Mouse (Mus musculus): Measurements from ENCODE around the gene Olfr114. TPM values are rescaled to one million over a fixed set of nuclear protein-coding genes. Genes with fewer than 3 reads are reported as not detected.

The Olfr114 gene
- not detected for total RNA-seq (2021)

DNA sequence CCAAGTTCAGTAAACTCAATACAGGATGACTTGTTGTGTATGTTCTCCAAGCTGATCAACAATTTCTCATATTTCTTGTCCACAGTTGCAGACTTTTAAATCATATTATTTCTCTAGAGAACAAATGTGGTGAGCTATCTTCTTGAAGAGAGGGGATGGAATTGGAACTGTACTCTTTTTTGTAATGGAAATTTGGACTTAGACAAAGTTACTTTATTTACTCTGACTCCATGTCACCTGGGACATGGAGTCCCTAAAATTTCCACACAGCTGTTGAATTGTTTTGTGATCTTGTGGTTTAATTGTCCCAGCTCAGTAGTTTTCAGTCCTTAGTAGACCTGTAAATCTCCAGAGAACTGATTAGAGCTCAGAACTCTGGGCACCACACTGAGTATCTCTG lies at the start of gene Olfr114:
Olfr114 (minus strand) TSS at position 101 of the 400 bp plus-strand sequence.
- intact Hi-C loops (cut with DNase I): no loop called here

DNA sequence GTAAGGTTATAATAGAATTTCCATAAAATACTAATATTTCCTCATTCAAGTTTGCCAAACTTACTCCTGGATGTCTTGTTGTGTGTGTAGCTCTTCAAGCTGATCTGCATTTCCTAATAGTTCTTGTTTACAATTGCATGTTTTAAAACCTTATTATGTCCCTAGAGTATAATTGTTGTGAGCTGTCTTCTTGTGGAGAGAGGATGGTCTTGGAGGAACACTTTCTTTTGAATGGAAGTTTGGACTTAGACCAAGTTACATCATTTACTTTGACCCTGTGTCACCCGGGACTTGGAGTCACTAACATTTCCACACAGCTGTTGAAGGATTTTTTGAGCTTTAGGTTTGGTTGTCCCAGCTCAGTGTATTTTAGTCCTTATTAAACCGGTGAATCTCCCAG lies 34.5 kb upstream of the Olfr114 start, which contains the start of the genes Olfr115 and Olfr116:
Olfr115 (minus strand) TSS at position 101 of the 400 bp plus-strand sequence.
Olfr116 (minus strand) TSS at position 191 of the 400 bp plus-strand sequence.
- DNase-seq (ENCODE audit: low spot score): no peak
- intact Hi-C loops (cut with DNase I): no loop called here

More for the DNA sequence above, at the start of gene Olfr114:
- no peak for DNase-seq (ENCODE audit: low spot score)

DNA sequence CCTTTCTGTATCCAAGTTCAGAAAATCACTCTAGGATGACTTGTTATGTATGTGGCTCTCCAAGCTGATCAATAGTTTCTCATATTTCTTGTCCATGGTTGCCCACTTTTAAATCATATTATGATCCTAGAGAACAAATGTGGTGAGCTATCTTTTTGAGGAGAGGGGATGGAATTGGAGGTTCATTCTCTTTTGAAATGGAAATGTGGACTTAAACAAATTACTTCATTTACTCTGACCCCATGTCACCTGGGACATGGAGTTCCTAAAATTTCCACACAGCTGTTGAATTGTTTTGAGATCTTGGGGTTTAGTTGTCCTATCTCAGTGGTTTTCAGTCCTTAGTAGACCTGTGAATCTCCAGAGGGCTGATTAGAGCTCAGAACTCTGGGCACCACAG lies 15.0 kb downstream of the Olfr114 start, which contains the start of gene Olfr113:
Olfr113 (minus strand) TSS at position 101 of the 400 bp plus-strand sequence.
- DNase-seq (ENCODE audit: low spot score): no peak
- intact Hi-C loops (cut with DNase I): no loop called here

DNA sequence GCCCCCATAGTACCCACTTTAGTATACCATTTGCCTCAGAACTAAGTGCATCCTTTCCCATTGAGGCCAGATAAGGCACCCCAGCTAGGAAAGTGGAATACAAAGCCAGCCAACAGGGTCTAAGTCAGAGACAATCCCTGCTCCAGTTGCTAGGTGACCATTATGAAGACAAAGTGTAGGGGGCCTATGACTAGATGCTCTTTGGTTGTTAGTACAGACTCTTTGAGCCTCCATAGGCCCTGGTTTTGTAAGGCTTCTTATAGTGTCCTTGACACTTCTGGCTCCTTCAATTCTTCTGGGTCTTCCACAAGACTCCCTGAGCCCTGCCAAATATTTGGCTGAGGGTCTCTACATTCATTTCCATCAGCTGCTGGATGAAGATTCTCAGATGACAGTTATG lies 23.2 kb downstream of the Olfr114 start, which contains the start of gene Olfr112:
Olfr112 (minus strand) TSS at position 101 of the 400 bp plus-strand sequence.
- intact Hi-C loops (cut with DNase I): no loop called here

DNA sequence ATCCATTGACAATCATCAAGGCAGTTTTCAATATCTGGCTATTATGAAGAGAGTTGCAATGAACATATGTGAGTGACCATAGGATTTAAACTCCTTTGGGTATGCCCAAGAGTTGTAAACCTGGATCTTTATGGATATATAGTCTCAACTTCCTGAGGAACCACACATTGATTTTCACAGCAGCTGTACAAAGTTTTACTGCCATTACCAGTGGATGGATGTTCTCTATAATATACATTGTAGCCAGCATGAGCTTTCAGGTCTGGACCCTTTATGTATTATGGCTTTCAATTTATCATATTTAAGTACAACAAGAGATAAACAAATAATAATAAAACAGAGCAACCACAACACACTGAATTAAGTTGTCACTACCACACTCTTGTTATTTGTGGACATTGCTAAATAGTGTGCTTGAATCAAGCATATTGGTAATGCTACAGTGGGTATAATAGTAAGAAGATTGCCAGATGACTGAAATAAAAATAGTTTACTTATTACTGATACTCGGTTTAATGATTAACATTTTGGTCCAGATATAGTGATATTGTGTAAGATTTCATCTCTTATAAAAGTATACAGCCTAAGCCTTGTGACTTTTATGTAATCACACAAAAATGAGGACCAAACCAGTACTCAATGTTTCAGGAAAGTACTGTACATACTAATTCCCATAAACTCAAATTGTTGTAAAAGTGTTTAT lies 33.5 kb downstream of the Olfr114 start:
- no peak for DNase-seq (ENCODE audit: low spot score)
- intact Hi-C loops (cut with DNase I): loop anchor here (1.0 kb wide), 1 partner anchor 8 kb away; no protein-coding TSS in a partner anchor

More for the DNA sequence above, 23.2 kb downstream of the Olfr114 start, which contains the start of gene Olfr112:
- DNase-seq (ENCODE audit: low spot score): no peak

DNA sequence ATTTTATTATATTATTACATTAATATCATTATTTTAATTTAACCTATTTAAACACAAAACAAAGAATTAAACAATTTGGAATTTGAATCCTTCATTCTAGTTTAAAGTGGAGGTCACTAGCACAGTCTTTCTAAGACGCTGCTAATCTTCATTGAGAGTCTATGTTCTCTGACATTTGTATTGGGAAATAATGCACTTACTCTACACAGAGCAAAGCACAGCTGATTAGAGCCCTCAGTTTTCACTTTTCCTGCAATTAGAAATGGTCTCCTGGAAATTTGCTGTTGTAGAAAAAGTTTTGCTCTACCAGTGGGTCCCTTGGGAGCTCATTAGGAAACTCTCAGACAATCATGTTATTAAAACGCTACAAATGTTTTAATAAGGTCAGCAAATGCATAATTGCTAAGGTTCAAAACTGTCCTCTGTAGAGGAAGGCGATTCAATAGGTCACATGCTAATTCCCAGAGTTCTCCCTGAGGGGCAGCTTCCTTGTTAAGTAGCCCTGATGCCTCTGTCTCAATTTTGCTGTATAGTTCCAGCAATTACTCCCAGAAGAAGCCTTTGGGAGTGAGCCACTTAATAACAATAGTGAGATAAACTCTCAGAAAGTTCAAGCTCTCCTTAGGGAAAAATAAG lies 48.6 kb downstream of the Olfr114 start:
- intact Hi-C loops (cut with DNase I): no loop called here
- DNase-seq (ENCODE audit: low spot score): no peak

DNA sequence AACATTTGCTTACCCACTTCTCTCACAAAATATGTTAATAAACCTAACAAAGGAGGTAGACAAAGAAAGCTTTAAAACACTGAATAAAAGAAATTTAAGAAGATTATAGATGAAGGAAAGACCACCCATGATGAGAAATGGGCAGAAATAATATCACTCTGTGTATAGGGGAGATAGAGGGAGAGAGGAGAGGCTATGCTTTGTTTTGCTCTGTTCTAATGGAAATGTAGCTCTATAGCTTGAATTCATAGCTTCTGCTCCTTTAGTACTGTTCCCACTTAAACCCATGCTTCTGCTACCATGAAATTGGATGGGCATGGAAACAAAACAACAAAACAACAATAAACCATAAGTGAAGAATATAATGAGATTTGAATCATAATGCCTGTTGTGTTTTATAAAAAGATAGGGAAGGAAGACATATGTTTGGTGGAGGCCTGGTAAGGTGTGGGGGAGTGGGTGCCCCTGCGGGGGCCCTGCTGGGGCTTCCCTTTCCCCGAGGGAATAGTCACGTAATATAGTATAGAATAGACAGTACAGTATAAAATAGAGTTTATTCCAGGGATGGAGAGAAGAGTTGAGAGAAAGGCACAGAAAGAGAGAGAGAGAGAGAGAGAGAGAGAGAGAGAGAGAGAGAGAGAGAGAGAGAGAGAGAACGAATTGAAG lies 51.0 kb downstream of the Olfr114 start:
- intact Hi-C loops (cut with DNase I): no loop called here
- DNase-seq (ENCODE audit: low spot score): no peak

Other genes starting within 250 kb of the Olfr114 start
- not detected for gene Olfr104-ps, start 233.2 kb downstream of the Olfr114 start, total RNA-seq (2021)
- not detected for gene Olfr105-ps, start 213.7 kb downstream of the Olfr114 start, total RNA-seq (2021)
- gene Olfr106-ps, start 202.3 kb downstream of the Olfr114 start, total RNA-seq (2021): not detected
- not detected for gene Olfr107, start 193.5 kb downstream of the Olfr114 start, total RNA-seq (2021)
- not detected for gene Olfr108, start 147.3 kb downstream of the Olfr114 start, total RNA-seq (2021)
- not detected for gene Olfr109, start 133.8 kb downstream of the Olfr114 start, total RNA-seq (2021)
- not detected for gene H2-M2, start 109.2 kb downstream of the Olfr114 start, total RNA-seq (2021)
- not detected for gene Olfr110, start 100.3 kb downstream of the Olfr114 start, total RNA-seq (2021)
- gene Olfr111, start 84.7 kb downstream of the Olfr114 start, total RNA-seq (2021): not detected
- not detected for gene Olfr112, start 23.3 kb downstream of the Olfr114 start, total RNA-seq (2021)
- gene Olfr113, start 15.1 kb downstream of the Olfr114 start, total RNA-seq (2021): not detected
- gene Olfr115, start 34.4 kb upstream of the Olfr114 start, total RNA-seq (2021): not detected
- not detected for gene Olfr116, start 34.5 kb upstream of the Olfr114 start, total RNA-seq (2021)
- not detected for gene Olfr117, start 71.0 kb upstream of the Olfr114 start, total RNA-seq (2021)
- gene Olfr118, start 74.2 kb upstream of the Olfr114 start, total RNA-seq (2021): not detected
- not detected for gene Olfr119, start 103.8 kb upstream of the Olfr114 start, total RNA-seq (2021)
- gene Olfr120, start 129.1 kb upstream of the Olfr114 start, total RNA-seq (2021): not detected
- gene Olfr121, start 156.1 kb upstream of the Olfr114 start, total RNA-seq (2021): not detected
- gene Olfr122, start 175.9 kb upstream of the Olfr114 start, total RNA-seq (2021): not detected
- not detected for gene Olfr123, start 200.8 kb upstream of the Olfr114 start, total RNA-seq (2021)
- gene Olfr124, start 207.1 kb upstream of the Olfr114 start, total RNA-seq (2021): not detected
- not detected for gene Olfr125, start 240.2 kb upstream of the Olfr114 start, total RNA-seq (2021)